Mouse (Mus musculus): ENCODE data around the gene Xrcc1. TPM values are rescaled to one million over a fixed set of nuclear protein-coding genes. Genes with fewer than 3 reads are reported as not detected.
"Not testable (repeated sequence)": the region's sequence is repeated elsewhere in the genome, so short reads cannot be mapped to it uniquely, and the experiment has no call there.

Xrcc1 gene
- polyA plus RNA-seq, 1 experiment from 2014 or later = 40.8 TPM

- peak; percentile 84 for ATAC-seq (ENCODE audit: low read depth)
- Histone ChIP-seq H3K4me2 (ENCODE audit: low read depth, low read length) (peak within 1 kb of the TSS; percentile 94), H3K4me3 (ENCODE audit: low read depth, low read length) (peak within 1 kb of the TSS; percentile 81), H3K9ac (ENCODE audit: low read depth, low read length) (peak within 1 kb of the TSS; percentile 88), H3K27me3 (ENCODE audit: control insufficient read depth, insufficient read depth, low read depth, low read length) (peaks cover 9% of the 10 kb centered on the region), H3K4me1 (ENCODE audit: control insufficient read depth, low read depth, low read length) (peaks cover 15% of the 10 kb centered on the region), H3K27ac (ENCODE audit: low read length) (peak within 1 kb of the TSS; percentile 81), H3K9me3 (replicated peaks; ENCODE audit: control insufficient read depth, low read length) (no peaks in the 10 kb centered on the region), H3K36me3 (ENCODE audit: control insufficient read depth, insufficient read depth) (no peaks in the 10 kb centered on the region)
- WGBS (ENCODE audit: insufficient replicate concordance) = under 1% methylated on average over 82 of the region's 84 CpGs
These were observed 39.0 kb upstream of the Xrcc1 start, which contains the start of gene Zfp428 for GRCm38 (mm10) chr7:24506838-24507725. Gene Zfp428 (plus strand): TSS chr7:24507006.

- ATAC-seq (ENCODE audit: low read depth) = peak; percentile 1; the same call in 1 of the 2 replicates
- Histone ChIP-seq H3K36me3 (ENCODE audit: control insufficient read depth, insufficient read depth) (no peaks in the 10 kb centered on the region), H3K4me2 (ENCODE audit: low read depth, low read length) (peak overlapping the region; percentile 94), H3K27me3 (ENCODE audit: control insufficient read depth, insufficient read depth, low read depth, low read length) (peaks cover 5% of the 10 kb centered on the region), H3K9ac (ENCODE audit: low read depth, low read length) (peak overlapping the region; percentile 88), H3K27ac (ENCODE audit: low read length) (peak overlapping the region; percentile 81), H3K4me3 (ENCODE audit: low read depth, low read length) (peak overlapping the region; percentile 81), H3K4me1 (ENCODE audit: control insufficient read depth, low read depth, low read length) (peaks cover 15% of the 10 kb centered on the region), H3K9me3 (replicated peaks; ENCODE audit: control insufficient read depth, low read length) (no peaks in the 10 kb centered on the region)
- under 1% methylated on average over 20 of the region's 20 CpGs for WGBS (ENCODE audit: insufficient replicate concordance)
These were observed 38.4 kb upstream of the Xrcc1 start for GRCm38 (mm10) chr7:24507726-24508114.

- no peak for ATAC-seq (ENCODE audit: low read depth)
- Histone ChIP-seq H3K27me3 (ENCODE audit: control insufficient read depth, insufficient read depth, low read depth, low read length) (no peaks in the 10 kb centered on the region), H3K27ac (ENCODE audit: low read length) (no peak within 1 kb of the TSS), H3K9me3 (replicated peaks; ENCODE audit: control insufficient read depth, low read length) (no peaks in the 10 kb centered on the region), H3K4me1 (ENCODE audit: control insufficient read depth, low read depth, low read length) (peaks cover 3% of the 10 kb centered on the region), H3K9ac (ENCODE audit: low read depth, low read length) (no peak within 1 kb of the TSS), H3K36me3 (ENCODE audit: control insufficient read depth, insufficient read depth) (no peaks in the 10 kb centered on the region), H3K4me2 (ENCODE audit: low read depth, low read length) (no peak within 1 kb of the TSS), H3K4me3 (ENCODE audit: low read depth, low read length) (no peak within 1 kb of the TSS)
- WGBS (ENCODE audit: insufficient replicate concordance) = 75% methylated on average over 7 of the region's 7 CpGs
These were observed 33.7 kb upstream of the Xrcc1 start, which contains the start of gene AC161166.1 for GRCm38 (mm10) chr7:24512355-24512754. Gene AC161166.1 (minus strand): TSS chr7:24512455.

- H3K27me3 ChIP-seq (ENCODE audit: control insufficient read depth, insufficient read depth, low read depth, low read length); H3K9me3 ChIP-seq (replicated peaks; ENCODE audit: control insufficient read depth, low read length); H3K9ac ChIP-seq (ENCODE audit: low read depth, low read length); H3K27ac ChIP-seq (ENCODE audit: low read length); H3K36me3 ChIP-seq (ENCODE audit: control insufficient read depth, insufficient read depth); H3K4me1 ChIP-seq (ENCODE audit: control insufficient read depth, low read depth, low read length); ATAC-seq (ENCODE audit: low read depth); H3K4me2 ChIP-seq (ENCODE audit: low read depth, low read length); H3K4me3 ChIP-seq (ENCODE audit: low read depth, low read length): not testable (repeated sequence)
- 61% methylated on average over 8 of the region's 8 CpGs for WGBS (ENCODE audit: insufficient replicate concordance)
These were observed 29.8 kb upstream of the Xrcc1 start for GRCm38 (mm10) chr7:24516319-24516718.

- no peak overlapping the region for H3K9ac ChIP-seq (ENCODE audit: low read depth, low read length)
- H3K4me3 ChIP-seq (ENCODE audit: low read depth, low read length) = no peak overlapping the region
- H3K4me2 ChIP-seq (ENCODE audit: low read depth, low read length) = no peak overlapping the region
- H3K9me3 ChIP-seq (replicated peaks; ENCODE audit: control insufficient read depth, low read length) = no peaks in the 10 kb centered on the region
- no peak for ATAC-seq (ENCODE audit: low read depth)
- H3K36me3 ChIP-seq (ENCODE audit: control insufficient read depth, insufficient read depth) = no peaks in the 10 kb centered on the region
- no peaks in the 10 kb centered on the region for H3K4me1 ChIP-seq (ENCODE audit: control insufficient read depth, low read depth, low read length)
- H3K27me3 ChIP-seq (ENCODE audit: control insufficient read depth, insufficient read depth, low read depth, low read length) = no peaks in the 10 kb centered on the region
- 64% methylated on average over 5 of the region's 5 CpGs for WGBS (ENCODE audit: insufficient replicate concordance)
- H3K27ac ChIP-seq (ENCODE audit: low read length) = no peak overlapping the region
These were observed 29.0 kb upstream of the Xrcc1 start for GRCm38 (mm10) chr7:24517077-24517476.

GRCm38 (mm10) chr7:24517654-24518053 is 28.4 kb upstream of the Xrcc1 start:
- no peak for ATAC-seq (ENCODE audit: low read depth)
- Histone ChIP-seq H3K27me3 (ENCODE audit: control insufficient read depth, insufficient read depth, low read depth, low read length) (no peaks in the 10 kb centered on the region), H3K4me2 (ENCODE audit: low read depth, low read length) (no peak overlapping the region), H3K36me3 (ENCODE audit: control insufficient read depth, insufficient read depth) (no peaks in the 10 kb centered on the region), H3K9ac (ENCODE audit: low read depth, low read length) (no peak overlapping the region), H3K4me1 (ENCODE audit: control insufficient read depth, low read depth, low read length) (no peaks in the 10 kb centered on the region), H3K9me3 (replicated peaks; ENCODE audit: control insufficient read depth, low read length) (no peaks in the 10 kb centered on the region), H3K27ac (ENCODE audit: low read length) (no peak overlapping the region), H3K4me3 (ENCODE audit: low read depth, low read length) (no peak overlapping the region)
- WGBS (ENCODE audit: insufficient replicate concordance) = 65% methylated on average over 6 of the region's 6 CpGs

GRCm38 (mm10) chr7:24519130-24519529 is 27.0 kb upstream of the Xrcc1 start:
- 34% methylated on average over 3 of the region's 3 CpGs for WGBS (ENCODE audit: insufficient replicate concordance)
- H3K4me2 ChIP-seq (ENCODE audit: low read depth, low read length) = no peak overlapping the region
- H3K9me3 ChIP-seq (replicated peaks; ENCODE audit: control insufficient read depth, low read length) = no peaks in the 10 kb centered on the region
- no peak overlapping the region for H3K27ac ChIP-seq (ENCODE audit: low read length)
- ATAC-seq (ENCODE audit: low read depth) = no peak
- no peak overlapping the region for H3K9ac ChIP-seq (ENCODE audit: low read depth, low read length)
- no peaks in the 10 kb centered on the region for H3K4me1 ChIP-seq (ENCODE audit: control insufficient read depth, low read depth, low read length)
- no peaks in the 10 kb centered on the region for H3K36me3 ChIP-seq (ENCODE audit: control insufficient read depth, insufficient read depth)
- H3K4me3 ChIP-seq (ENCODE audit: low read depth, low read length) = no peak overlapping the region
- H3K27me3 ChIP-seq (ENCODE audit: control insufficient read depth, insufficient read depth, low read depth, low read length) = no peaks in the 10 kb centered on the region

- not testable (repeated sequence) for H3K4me1 ChIP-seq (ENCODE audit: control insufficient read depth, low read depth, low read length); H3K27me3 ChIP-seq (ENCODE audit: control insufficient read depth, insufficient read depth, low read depth, low read length); H3K4me2 ChIP-seq (ENCODE audit: low read depth, low read length); H3K4me3 ChIP-seq (ENCODE audit: low read depth, low read length); ATAC-seq (ENCODE audit: low read depth); H3K36me3 ChIP-seq (ENCODE audit: control insufficient read depth, insufficient read depth); H3K27ac ChIP-seq (ENCODE audit: low read length); H3K9ac ChIP-seq (ENCODE audit: low read depth, low read length); H3K9me3 ChIP-seq (replicated peaks; ENCODE audit: control insufficient read depth, low read length)
- 68% methylated on average over 10 of the region's 10 CpGs for WGBS (ENCODE audit: insufficient replicate concordance)
These were observed 26.0 kb upstream of the Xrcc1 start for GRCm38 (mm10) chr7:24520054-24520453.

GRCm38 (mm10) chr7:24522805-24523204 is 23.3 kb upstream of the Xrcc1 start:
- 44% methylated on average over 5 of the region's 5 CpGs for WGBS (ENCODE audit: insufficient replicate concordance)
- H3K4me3 ChIP-seq (ENCODE audit: low read depth, low read length) = no peak overlapping the region
- no peak overlapping the region for H3K9ac ChIP-seq (ENCODE audit: low read depth, low read length)
- H3K4me2 ChIP-seq (ENCODE audit: low read depth, low read length) = no peak overlapping the region
- no peaks in the 10 kb centered on the region for H3K9me3 ChIP-seq (replicated peaks; ENCODE audit: control insufficient read depth, low read length)
- no peak overlapping the region for H3K27ac ChIP-seq (ENCODE audit: low read length)
- no peaks in the 10 kb centered on the region for H3K4me1 ChIP-seq (ENCODE audit: control insufficient read depth, low read depth, low read length)
- no peak for ATAC-seq (ENCODE audit: low read depth)
- H3K36me3 ChIP-seq (ENCODE audit: control insufficient read depth, insufficient read depth) = no peaks in the 10 kb centered on the region
- no peaks in the 10 kb centered on the region for H3K27me3 ChIP-seq (ENCODE audit: control insufficient read depth, insufficient read depth, low read depth, low read length)
